Mouse (Mus musculus) hindbrain, postnatal 0 days (tissue): Measurements from ENCODE around the gene Gm14295. TPM values are rescaled to one million over a fixed set of nuclear protein-coding genes. Genes with fewer than 3 reads are reported as not detected.
"Not testable (repeated sequence)": the region's sequence is repeated elsewhere in the genome, so short reads cannot be mapped to it uniquely, and the experiment has no call there.

Experiments
- ATAC-seq: fragments of 200-750 bp; cut with Nextera tagmentation; 2 replicates; pipeline ENCODE4 v1.8.0; 2017; ENCODE audit warnings: mild to moderate bottlenecking, moderate TSS enrichment, moderate library complexity
- DNase-seq: peaks from one replicate; pipeline ENCODE4 v3.0.0-alpha.2; 2015; ENCODE audit warnings: low spot score
- H3K27ac ChIP-seq: fragments of 300-500 bp; sonication (generic); 2 replicates; pipeline ENCODE4 v1.5.1; 2014; ENCODE audit warnings: mild to moderate bottlenecking
- H3K27me3 ChIP-seq: fragments of 300-500 bp; sonication (generic); 2 replicates; pipeline ENCODE4 v1.6.1; 2014; ENCODE audit warnings: low read length, mixed read lengths; ENCODE audit not compliant: insufficient read depth
- H3K36me3 ChIP-seq: fragments of 300-500 bp; sonication (generic); 2 replicates; pipeline ENCODE4 v1.6.1; 2014; ENCODE audit warnings: low read length, mixed read lengths; ENCODE audit not compliant: insufficient read depth
- H3K4me1 ChIP-seq: fragments of 300-500 bp; sonication (generic); 2 replicates; pipeline ENCODE4 v1.6.1; 2014; ENCODE audit warnings: antibody characterized with exemption, low read length, mixed read lengths; ENCODE audit not compliant: insufficient read depth
- H3K4me2 ChIP-seq: fragments of 300-500 bp; sonication (generic); 2 replicates; pipeline ENCODE4 v1.6.1; 2014; ENCODE audit warnings: low read depth, mild to moderate bottlenecking, low read length, moderate library complexity, mixed read lengths
- H3K4me3 ChIP-seq: fragments of 300-500 bp; sonication (generic); 2 replicates; pipeline ENCODE4 v1.5.1; 2014; ENCODE audit warnings: low read length
- H3K9ac ChIP-seq: fragments of 300-500 bp; sonication (generic); replicated peaks from 2 replicates; pipeline ENCODE4 v1.6.1; 2014; ENCODE audit warnings: mild to moderate bottlenecking, low read length, moderate library complexity, mixed read lengths
- H3K9me3 ChIP-seq: fragments of 300-500 bp; sonication (generic); 2 replicates; pipeline ENCODE4 v1.6.1; 2016; ENCODE audit warnings: low read length, mixed read lengths
- WGBS: fragments of 180-500 bp; shearing (Covaris S2); extraction: QIAGEN DNeasy Blood & Tissue Kit; methylation state at CpG from one replicate; pipeline ENCODE4 v1.1.7; 2014; 5-methylcytosine and 5-hydroxymethylcytosine counted together
- polyA plus RNA-seq: library from polyadenylated mRNA; unstranded; fragments of >200 nt; fragmentation: Nextera tagmentation; extraction: Ambion mirVana; gene quantifications from 2 replicates; pipeline ENCODE4 v1.2.1, GENCODE M21; 2015
- total RNA-seq: library from RNA; depleted of rRNA; stranded (reverse); fragments of >200 nt; gene quantifications from 2 replicates; pipeline ENCODE4 v1.2.3, GENCODE M21; 2014; rRNA removed

Gene Gm14295
- total RNA-seq (9.4 and 9.6 TPM in 2 replicates), polyA plus RNA-seq (20.2 and 22.5 TPM in 2 replicates)

DNA sequence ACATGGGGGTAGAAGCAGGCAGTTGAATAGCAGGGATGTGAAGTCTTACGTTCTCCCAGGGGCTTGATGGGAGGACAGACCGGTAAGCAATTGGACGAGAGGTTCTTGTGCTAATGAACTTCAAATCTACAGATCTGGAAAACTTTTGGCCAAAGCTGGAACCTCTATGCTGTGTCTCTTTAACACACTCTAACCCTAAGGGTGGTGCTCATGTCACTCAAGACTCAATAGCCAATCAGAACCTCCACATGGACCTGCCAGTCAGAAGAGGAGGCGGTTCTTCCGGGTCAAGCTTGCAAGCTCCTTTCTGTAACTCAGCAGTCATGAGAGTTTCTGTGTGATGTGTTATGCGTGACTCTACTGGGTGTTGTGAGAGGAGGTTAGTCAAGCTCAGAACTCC is at the start of gene Gm14295:
Gene Gm14295 (plus strand): TSS at position 301 of the 400 bp plus-strand sequence.
- not testable (repeated sequence) for DNase-seq, H3K27ac ChIP-seq, H3K27me3 ChIP-seq, H3K4me1 ChIP-seq, H3K9ac ChIP-seq, ATAC-seq, H3K9me3 ChIP-seq, H3K36me3 ChIP-seq
- peak within 1 kb of the TSS; percentile 32 for H3K4me3 ChIP-seq
- no CpG with 5 or more reads among the region's 6 CpGs for WGBS
- peak within 1 kb of the TSS; percentile 31; the same call in 1 of the 2 replicates for H3K4me2 ChIP-seq

DNA sequence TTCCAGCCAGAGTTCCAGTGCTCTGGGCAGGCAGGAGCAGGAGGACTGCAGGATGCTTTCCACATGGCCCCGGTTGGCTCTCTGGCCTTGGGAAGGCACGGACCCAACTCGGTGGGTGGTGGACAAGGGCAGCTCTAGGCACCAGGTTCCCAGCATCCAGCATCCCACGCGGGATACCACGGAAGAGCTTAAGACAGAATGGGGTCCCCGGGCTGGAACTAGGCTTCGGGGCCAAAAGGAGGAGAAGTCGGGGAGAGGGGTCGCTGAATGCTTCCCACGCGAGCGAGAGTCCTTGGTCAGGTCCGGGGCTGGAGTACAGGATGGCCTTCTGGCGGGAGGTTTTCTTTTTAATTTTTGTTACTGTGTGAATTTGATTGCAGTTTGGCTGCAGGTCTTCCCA is 373 bp downstream of the Gm14295 start:
- H3K4me1 ChIP-seq, ATAC-seq, H3K9ac ChIP-seq, H3K27me3 ChIP-seq, H3K27ac ChIP-seq, H3K9me3 ChIP-seq, DNase-seq, H3K36me3 ChIP-seq: not testable (repeated sequence)
- 24% methylated on average over 13 of the region's 15 CpGs for WGBS
- Histone ChIP-seq H3K4me2 (peak overlapping the region; percentile 31; the same call in 1 of the 2 replicates), H3K4me3 (peak overlapping the region; percentile 32)

DNA sequence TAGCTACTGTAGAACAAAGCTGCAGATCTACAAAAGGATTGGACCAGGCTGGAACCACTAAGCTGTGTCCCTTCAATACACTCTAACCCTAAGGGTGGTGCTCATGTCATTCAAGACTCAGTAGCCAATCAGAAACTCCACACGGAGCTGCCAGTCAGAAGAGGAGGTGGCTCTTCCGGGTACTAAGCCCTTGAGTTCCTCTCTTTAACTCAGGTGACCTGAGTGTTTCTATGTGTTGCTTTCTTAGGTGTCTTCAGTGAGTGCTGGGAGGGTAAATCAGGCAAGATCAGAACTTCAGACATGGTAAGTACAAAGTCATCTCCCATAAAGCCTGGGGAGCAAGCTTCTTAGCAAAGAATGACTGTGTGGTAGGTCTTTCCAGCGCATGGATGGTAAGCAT is 32.4 kb downstream of the Gm14295 start, which contains the start of gene Gm14408:
Gene Gm14408 (plus strand): TSS at position 301 of the 400 bp plus-strand sequence.
- not testable (repeated sequence) for H3K27ac ChIP-seq, H3K27me3 ChIP-seq, H3K36me3 ChIP-seq, H3K4me2 ChIP-seq, H3K9ac ChIP-seq, H3K4me3 ChIP-seq, H3K4me1 ChIP-seq, H3K9me3 ChIP-seq, ATAC-seq, DNase-seq
- whole genome bisulfite sequencing: 86% methylated on average over 1 of the region's 3 CpGs

Other genes with a start within 250 kb of the Gm14295 start
- 8.9 and 16.4 TPM in 2 replicates for gene Gm14308, start 162.3 kb upstream of the Gm14295 start, total RNA-seq
- gene Gm14308, start 162.3 kb upstream of the Gm14295 start, polyA plus RNA-seq: 16.5 and 36.4 TPM in 2 replicates
- 8.6 and 11.2 TPM in 2 replicates for gene Zfp973, start 128.1 kb upstream of the Gm14295 start, total RNA-seq
- gene Zfp973, start 128.1 kb upstream of the Gm14295 start, polyA plus RNA-seq: 3.1 and 9.1 TPM in 2 replicates
- 23.9 and 26.8 TPM in 2 replicates for gene Gm14305, start 90.3 kb upstream of the Gm14295 start, total RNA-seq
- gene Gm14305, start 90.3 kb upstream of the Gm14295 start, polyA plus RNA-seq: 47.2 and 48.3 TPM in 2 replicates
- not detected in 2 replicates for gene Gm14408, start 32.5 kb downstream of the Gm14295 start, total RNA-seq
- gene Gm14408, start 32.5 kb downstream of the Gm14295 start, polyA plus RNA-seq: not detected in 2 replicates
- 7.4 and 11.7 TPM in 2 replicates for gene Gm14296, start 129.2 kb downstream of the Gm14295 start, total RNA-seq
- 6.8 and 9.6 TPM in 2 replicates for gene Gm14296, start 129.2 kb downstream of the Gm14295 start, polyA plus RNA-seq
- 0.43 and 1.7 TPM in 2 replicates for gene Gm14419, start 202.3 kb downstream of the Gm14295 start, total RNA-seq
- 9.8 and 12.6 TPM in 2 replicates for gene Gm14419, start 202.3 kb downstream of the Gm14295 start, polyA plus RNA-seq